Mouse (Mus musculus) erythroblast, embryonic 14.5 days (primary cell): ENCODE data around the gene Mthfd1.

Experiments
- GATA1 ChIP-seq: IDR thresholded peaks from 2 replicates; pipeline ENCODE4 v1.6.1; 2012; ENCODE audit warnings: low read length, inconsistent platforms, mixed read lengths
- TAL1 ChIP-seq: IDR thresholded peaks from 3 replicates; pipeline ENCODE4 v1.6.1; 2012; ENCODE audit warnings: low read length, inconsistent platforms, mixed read lengths

DNA sequence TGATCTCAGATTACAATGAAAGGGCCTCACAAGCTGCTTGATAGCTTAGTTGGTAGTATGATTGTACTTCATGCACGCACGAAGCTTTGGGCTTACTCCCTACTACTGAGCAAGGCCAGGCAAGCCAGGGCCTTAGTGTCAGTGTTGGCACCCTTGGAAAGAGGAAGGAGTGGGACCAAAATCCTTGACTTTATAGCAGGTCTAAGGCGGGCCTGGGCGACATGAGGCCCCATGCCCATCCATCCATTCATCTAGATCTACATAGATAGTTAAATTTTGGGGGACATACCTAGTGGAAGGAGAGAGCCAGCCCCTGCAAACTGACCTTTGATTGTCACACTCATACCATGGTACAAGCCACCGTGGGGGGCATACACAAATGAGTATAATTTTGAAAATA is 53.3 kb downstream of the Mthfd1 start:
- TF ChIP-seq TAL1 (no peak), GATA1 (no peak)
